Mouse (Mus musculus): Measurements from ENCODE around the gene Stpg3.
"Not testable (repeated sequence)": the region's sequence is repeated elsewhere in the genome, so short reads cannot be mapped to it uniquely, and the experiment has no call there.

The Stpg3 gene

DNA sequence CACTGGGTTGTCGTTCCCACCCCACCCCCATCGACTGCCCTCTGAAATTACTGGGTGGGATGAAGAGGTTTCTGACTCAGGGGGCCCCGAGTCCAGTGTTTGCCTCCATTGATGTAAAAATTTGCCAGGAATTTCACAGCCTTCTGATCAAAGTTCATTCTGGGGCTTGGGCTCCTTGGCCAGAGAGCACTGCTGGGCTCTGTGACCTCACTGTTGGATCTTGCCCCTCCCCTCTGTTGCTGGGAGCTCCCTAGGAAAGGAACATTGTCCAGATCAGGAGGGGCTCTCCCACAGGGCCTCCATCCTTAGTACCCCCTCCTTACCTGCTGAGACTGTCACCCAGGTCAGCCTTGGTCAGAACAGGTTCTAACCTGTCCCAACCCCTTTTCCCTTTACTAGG is at the start of gene Stpg3:
Gene Stpg3, minus strand, starts transcription at position 194 of the 400 bp plus-strand sequence.
- no peak for DNase-seq

DNA sequence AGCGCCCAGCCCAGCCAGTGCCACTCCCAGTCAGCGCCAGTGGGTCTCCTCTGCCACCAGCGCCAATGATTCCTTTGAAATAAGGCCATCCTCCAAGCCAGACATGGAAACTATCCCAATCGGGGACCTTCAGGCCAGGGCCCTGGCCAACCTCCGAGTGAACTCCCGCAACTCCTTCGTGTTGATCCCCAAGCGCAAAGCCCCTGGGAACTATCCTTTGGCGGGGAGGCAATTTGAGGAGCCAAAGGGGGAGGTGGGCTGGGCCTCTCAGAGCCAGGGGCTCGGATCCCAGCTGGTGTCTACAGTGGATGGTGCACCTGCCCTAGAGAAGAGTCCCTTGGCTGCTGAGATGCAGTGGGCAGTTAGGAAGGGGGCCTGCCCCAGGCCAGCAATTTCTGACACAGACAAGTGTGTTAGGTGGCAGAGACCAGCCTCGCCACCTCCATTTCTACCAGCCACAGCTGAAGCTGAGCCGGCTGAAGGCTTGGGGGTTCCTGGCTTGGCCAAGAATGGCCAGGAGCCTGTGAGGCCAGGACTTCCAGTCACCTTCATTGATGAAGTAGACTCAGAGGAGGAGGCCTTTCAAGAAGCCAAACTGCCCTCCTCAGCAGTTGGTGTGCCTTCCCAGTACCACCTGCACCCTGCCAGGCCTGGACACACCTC is 49.3 kb upstream of the Stpg3 start:
- no peak for DNase-seq

DNA sequence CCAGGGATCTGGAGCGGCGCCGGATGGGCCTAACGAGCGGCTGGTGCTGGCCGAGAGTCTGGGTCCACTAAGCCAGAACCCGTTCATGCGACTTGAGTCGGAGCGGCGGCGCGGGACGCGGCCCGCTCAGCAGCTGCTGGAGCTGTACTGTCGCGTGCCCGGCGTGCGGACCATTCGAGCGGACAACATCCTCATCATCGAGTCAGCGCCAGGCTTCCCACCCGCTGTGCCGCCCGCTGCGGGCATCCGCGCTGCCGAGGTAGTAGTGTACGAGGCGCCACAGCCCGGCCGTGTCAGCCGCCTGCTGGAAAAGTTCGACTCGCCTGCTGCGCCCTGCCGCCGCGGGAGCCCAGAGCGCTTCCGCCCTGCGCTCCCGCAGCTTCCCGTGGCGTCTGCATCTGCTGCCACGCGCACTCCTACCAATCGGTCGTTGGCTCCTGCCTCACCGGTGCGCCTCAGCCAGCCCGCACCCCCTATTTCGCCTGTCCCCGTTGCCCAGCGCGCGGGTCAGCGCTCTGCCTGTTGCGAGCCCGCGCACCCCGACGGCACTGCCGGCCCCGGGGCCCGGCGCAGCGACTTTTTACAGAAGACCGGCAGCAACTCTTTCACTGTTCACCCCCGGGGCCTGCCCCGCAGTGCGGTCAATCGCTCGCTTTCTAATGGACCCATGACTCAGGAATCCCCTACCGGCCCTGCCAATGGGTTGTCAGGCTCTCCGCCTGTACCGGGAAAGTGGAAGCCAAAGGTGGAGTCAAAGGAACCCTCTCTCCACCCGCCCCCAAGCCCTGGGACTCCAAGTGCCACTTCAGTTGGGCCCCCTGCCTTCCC is 48.6 kb upstream of the Stpg3 start:
- peak; percentile 77 for DNase-seq

DNA sequence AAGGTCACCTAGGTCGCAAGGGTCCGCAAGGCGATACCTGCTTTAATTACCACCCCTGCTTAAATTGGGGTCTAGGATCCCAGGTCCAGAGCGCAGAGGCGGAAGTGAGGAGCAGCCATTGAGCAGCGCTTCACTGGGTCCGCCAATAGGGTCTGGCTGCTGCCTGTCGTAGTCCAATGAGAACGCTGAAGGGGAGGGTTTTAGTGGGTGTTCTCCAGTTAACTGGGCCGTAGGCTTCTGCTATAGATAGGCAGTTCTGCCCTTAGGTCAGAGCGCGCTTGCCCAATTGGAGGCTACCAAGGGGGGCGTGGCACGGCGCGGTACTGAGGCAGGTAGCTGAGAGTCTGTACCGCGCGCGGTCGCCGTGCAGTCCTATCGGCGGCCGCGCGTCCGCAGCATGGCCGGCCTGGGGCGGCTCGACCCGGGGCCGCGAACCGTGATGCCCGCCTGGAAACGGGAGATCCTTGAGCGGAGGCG is 47.9 kb upstream of the Stpg3 start, which contains the start of gene Tprn:
Gene Tprn, plus strand, starts transcription at position 328 of the 477 bp plus-strand sequence.
- peak; percentile 95 for DNase-seq

DNA sequence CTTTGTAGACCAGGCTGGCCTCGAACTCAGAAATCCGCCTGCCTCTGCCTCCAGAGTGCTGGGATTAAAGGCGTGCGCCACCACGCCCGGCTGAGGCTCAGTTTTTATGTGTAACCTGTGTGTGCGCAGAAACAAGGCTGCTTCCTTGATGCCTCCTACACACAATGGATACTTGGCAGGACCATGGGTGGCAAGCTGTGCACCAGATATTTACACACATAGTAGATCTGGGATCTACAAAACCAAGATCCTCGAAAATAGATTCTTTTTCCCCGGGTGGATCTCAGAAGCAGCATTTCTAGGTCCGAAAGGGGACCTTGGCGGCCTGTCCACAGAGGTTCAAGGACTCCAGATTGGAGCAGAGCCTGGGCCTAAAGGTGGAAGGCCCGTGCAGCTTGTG is 47.4 kb upstream of the Stpg3 start:
- DNase-seq = no peak

DNA sequence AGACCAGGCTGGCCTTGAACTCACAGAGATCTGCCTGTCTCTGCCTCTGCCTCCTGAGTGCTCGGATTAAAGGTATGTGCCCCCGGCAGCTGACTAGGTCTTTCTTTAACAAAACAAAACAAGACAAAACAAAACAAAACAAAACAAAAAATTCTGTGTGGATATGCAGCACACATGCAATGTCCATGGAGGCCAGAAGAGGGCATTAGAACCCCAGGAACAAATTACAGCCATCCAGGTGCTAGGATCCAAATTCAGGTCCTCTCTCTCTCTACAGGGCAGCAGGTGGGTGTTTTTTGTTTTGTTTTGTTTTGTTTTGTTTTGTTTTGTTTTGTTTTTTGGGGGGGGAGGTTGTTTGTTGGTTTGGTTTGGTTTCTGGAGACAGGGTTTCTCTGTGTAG is 44.5 kb upstream of the Stpg3 start:
- DNase-seq = peak; percentile 44

DNA sequence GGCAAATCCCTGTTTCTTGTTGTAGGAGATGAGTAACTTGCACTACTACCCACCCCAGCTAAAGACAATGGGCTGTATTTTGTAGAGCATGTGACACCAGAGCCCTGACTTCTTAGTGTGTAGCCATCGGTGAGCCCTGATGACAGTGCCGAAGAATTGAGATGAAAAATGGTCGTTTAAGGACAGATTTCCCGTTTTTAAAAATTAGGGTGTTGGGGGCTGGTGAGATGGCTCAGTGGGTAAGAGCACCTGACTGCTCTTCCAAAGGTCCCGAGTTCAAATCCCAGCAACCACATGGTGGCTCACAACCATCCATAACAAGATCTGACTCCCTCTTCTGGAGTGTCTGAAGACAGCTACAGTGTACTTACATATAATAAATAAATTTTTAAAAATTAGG is 42.8 kb upstream of the Stpg3 start:
- DNase-seq = not testable (repeated sequence)

DNA sequence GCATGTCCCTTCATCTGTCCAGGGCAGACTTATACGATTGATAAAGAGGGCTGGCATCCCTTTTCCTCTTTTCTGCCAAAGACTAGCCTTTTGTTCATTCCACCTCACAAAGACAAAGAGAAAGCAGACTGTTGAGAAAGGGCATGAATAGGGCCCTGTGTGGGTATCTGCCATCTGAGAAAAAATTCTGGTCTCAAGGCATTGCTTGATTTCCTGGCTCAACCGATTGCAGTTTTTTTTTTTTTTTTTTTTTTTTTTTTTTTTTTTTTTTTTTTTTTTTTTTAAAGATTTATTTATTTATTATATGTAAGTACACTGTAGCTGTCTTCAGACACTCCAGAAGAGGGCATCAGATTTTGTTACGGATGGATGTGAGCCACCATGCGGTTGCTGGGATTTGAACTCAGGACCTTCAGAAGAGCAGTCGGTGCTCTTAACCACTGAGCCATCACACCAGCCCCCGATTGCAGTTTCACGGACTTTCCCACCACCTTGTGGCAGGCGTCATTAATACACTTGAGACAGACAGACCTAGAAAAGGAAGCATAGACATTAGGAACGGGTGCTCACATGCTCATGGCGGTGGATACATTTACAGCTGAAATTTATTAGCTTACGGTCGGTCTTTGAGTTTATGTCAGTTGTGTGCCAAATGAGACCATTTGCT is 42.1 kb upstream of the Stpg3 start:
- DNase-seq = peak; percentile 82

DNA sequence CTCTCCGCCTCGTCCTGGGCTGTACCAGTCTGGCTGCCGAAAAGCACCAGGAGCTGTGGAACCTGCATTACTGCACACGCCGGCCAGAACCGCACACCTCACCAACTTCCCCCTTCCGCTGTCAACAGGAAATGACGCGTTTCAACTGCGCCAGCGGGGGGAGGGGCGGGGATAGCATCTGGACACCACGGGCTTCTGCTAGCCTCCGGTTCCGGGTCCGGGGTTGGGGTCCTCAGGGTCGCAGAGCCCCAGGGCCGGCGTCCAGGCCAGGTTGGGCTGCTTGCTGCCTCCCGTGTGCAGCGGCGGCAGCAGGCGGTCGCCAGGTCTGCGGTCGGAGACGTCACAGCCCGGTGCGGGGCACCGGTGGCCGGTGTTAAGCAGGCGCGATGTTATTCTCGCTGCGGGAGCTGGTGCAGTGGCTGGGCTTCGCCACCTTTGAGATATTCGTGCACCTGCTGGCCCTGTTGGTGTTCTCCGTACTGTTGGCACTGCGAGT is 40.9 kb upstream of the Stpg3 start, which contains the start of gene Tmem203:
Gene Tmem203, plus strand, starts transcription at position 156 of the 496 bp plus-strand sequence.
- peak; percentile 91 for DNase-seq

DNA sequence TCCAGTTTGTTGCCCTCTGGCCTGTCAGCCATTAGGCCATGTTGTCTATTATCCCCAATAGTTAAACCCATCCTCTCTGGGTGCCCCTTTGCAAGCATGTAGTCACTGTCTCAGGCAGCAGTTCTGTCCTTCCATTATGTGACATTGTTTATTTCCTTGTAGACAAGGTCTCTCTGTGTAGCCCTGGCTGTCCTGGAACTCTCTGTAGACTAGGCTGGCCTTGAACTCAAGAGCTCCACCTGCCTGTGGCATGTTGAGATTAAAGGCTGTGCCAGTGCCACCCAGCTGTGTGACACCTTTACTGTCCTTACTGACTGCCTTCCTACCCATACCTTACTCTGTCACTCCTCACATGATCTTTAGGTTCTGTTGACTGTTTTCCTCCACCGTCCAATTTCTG is 37.9 kb upstream of the Stpg3 start:
- peak; percentile 62 for DNase-seq

DNA sequence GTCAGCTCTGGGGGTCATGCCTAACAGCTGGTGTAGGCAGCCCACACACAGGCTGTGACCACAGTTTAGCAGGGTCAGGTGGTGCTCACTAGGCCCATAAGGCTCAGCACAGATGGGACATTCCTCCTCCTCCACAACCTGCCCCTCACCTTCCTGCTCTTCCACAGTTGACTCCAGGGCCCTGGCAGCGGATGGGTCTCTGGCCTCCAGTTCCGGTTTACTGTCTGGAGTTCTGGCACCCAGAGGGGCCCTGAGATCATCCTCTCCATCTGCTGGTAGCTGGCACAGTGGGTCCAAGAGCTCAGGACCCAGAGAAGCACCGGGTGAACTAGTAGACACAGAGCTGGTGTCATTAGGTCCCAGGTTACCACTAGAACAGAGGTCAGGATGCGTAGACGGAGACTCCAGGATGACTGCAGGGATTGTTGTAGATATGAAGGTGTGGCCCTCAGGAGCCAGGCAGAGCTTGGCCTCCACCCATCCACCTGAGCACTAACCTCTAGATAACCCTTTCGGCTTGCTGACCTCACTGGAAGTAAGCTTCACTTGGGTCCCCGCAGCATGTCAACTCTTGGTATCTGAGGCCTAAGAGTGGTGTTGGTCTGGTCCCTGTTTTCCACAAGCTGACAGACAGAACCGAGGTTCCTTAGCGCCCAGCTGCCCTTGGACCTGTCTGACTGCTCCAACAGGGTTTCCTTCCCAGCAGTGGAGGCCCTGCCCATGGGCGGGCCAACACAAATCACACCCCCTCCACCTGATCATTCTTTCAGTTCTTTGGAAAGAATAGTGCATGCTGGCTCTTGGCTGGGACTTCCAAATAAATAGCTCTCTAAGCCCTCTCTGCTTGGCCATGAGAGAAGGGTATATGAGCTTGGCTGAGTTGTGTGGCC is 32.0 kb upstream of the Stpg3 start, which contains the start of gene AL732309.1:
Gene AL732309.1, minus strand, starts transcription at position 681 of the 890 bp plus-strand sequence.
- DNase-seq = no peak

DNA sequence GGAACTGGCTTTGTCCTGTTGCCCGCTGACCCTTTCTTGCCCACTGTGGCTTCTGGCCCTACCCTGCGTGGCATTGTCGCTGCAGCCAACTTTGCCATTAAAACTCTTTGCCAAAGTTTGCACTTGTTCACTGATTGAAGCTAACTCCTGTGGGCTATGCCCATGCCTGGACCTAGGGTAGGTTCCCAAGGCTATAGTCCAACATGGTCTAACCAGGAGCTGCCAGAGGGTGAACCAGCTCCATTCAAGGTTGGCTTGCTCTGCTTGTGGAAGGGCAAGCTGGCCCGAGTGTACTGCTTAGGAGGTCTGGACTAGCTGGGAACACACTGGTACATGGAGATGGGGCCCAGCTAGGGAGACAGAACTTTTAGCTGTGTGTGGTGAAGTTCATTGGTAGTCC is 29.7 kb upstream of the Stpg3 start:
- DNase-seq = no peak

DNA sequence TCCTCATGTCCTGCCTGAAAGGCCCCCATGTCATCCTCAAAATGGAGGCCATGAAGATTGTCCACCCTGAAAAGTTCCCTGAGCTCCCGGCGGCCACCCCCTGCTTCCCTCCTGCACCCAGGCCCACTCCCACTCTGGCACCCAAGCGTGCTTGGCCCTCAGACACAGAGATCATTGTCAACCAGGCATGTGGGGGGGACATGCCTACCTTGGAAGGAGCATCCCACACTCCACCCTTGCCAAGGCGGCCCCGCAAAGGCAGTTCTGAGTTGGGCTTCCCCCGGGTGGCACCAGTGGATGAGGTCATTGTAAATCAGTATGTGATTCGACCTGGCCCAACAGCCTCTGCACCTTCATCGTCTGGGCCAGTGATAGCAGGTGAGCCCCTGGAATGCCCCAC is 28.9 kb upstream of the Stpg3 start:
- no peak for DNase-seq

DNA sequence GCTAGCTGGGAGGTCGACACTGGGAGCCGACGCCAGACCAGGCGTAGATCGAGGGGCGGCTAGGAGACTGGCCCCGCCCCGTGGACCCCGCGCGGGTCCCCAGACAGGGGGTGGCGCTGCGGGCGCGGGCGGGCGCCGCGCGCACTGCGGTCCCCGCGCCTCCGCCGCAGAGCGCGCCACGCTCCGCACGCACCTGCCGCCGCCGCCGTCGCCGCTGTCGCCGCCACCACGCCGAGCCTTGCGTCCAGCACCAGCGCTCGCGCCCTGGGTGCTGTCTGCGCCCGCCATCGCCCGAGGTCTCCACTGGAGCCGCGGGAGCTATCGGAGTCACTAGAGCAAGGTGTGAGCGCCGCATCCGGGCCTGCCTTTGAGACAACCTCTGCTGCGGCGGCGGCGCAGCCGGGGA is 27.7 kb upstream of the Stpg3 start, which contains the start of the genes Rnf208 and Cysrt1:
Gene Rnf208, plus strand, starts transcription at position 155 of the 406 bp plus-strand sequence.
Gene Cysrt1, minus strand, starts transcription at position 352 of the 406 bp plus-strand sequence.
- DNase-seq = peak; percentile 71

DNA sequence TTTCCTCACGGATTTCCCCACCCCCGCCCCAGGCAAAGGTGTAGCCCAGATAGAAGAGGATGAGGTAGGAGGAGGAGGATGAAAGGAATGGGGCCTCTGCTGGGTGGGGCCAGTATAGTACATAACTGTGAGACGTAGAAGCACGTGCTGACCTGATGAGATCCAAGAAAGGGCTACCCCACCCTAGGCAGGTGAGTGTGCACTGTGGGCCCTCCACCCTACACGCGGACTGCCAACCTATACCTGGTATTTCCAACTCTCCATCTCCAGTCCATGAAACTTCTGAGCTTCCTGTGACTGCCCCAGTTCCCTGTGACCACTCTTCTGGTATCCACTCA is 27.0 kb upstream of the Stpg3 start:
- no peak for DNase-seq

DNA sequence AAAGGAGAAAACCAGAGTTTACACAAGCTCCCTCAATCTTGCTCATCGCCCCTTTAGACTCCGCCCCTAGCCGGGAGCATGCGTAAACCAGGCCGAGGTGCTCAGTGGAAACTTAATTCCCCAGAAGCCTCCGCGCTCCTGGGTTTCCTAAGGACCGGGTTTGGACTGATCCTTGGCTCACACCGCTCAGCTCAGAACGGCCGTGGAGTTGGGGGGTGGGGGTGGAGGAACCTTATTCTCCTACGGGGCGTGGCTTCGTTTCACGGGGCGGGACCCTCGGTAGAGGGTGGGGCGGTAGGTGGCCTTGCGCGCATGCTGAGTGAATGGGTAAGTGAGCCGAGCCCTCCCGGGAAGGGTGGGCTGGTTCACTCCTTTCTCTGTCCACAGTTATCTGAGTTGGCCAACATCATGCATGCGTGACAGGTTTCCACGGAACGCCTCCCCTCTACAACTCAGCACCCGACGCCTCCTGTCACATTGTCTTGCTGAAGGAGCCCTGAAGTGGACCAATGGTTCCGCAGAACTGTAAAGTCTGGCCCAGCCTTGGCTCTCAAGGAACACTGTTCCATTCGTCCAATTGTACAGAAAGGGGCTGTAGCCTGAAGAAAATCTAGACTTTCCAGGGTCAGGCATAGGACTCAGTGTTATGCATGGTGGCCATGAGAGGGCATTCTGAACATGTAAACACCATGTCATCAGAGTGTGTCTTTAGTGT is 26.4 kb upstream of the Stpg3 start:
- DNase-seq = peak; percentile 74

DNA sequence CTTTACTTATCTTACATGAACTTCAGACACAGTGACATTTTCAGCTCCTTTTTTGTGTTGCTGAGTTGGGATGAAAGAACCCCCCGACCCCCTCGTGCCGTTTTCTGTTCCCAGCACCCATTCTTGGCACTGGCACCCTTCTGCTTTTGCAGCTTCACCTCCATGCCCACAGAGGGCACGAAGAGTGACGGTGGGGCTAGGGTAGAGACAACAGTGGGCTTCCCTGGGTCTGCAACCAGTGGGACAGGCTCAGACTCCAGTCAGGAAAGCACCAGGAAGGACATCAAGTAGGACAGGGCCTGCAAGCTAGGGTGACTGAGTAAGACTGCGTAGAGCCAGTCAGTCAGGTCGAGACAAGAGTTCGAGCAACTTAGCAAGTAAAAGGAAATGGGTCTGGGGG is 25.9 kb upstream of the Stpg3 start:
- DNase-seq = no peak

DNA sequence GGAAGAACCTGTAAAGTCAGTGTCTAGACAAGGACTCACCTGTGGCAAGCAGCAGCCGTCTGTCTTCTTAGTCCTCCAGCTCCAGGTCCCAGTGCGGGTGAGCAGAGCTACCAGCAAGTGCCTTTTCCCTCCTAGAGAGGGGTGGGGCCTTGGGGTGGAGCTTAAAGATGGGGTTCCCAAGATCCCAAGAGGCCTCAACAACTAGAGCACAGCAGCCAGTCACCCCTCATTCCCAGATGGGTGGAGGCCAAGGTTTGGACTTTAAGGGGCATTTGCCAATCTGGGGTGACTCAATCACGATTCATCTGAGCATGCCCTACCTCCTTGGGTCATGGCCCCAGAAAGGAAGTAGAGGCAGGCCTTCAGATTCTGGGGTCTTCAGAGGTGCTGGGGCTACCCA is 25.3 kb upstream of the Stpg3 start:
- DNase-seq = no peak

DNA sequence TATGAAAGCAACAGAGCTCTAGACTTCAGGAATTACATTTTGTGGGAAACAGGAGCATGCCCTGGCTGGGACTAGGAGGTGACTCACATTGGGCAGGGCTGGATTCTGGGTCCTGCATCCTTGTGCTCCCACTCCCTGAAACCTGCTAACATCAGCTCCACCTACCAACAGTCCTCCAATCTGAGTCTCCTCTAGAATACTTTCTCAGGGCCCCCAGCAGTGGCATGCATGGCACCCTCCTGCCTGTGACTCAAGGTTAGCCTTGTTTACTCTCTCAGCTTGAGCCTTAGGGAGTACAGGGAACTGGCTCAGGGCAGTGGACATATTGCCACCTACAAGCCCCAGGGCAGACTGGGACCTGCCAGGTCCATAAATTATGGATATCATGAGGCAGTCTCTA is 23.7 kb upstream of the Stpg3 start:
- no peak for DNase-seq

DNA sequence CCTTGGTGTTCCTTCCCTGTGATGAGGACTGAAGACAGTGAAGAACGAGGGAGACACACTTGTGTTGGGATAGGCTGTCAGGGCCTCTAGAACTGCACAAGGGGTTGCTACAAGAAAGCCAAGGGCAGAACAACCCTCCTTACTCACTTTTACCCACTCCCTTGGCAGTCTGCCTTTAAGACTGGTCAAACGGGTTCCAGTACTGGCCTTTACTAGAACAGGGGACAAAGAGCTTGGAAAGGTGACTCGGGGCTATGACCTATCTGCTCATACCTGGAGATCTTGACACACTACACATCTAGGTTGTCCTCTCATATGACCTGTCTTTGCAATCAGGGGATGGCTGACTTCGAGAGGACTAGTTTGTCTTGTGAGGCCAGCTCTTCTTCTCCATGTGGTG is 23.1 kb upstream of the Stpg3 start:
- DNase-seq = no peak

DNA sequence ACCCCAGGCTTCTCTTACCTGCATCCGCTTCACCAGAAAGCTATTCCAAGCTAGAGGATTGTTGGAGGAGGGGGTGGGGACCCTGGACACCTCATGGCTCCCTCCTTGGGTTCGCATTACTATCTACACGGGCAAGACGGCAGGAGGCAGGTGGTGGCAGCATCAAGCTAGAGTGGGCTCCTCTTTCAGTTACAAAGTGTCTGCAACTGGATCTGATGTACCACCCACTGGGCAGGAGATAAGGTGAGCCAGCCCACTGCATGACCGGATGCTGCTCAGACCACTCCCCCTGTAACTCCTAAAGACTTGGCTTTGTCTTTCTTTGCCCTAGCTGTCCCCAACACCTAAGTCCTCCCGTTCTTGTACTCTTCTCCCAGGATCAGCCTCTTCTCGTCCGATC is 22.2 kb upstream of the Stpg3 start, which contains the start of gene Rnf224:
Gene Rnf224, minus strand, starts transcription at position 174 of the 400 bp plus-strand sequence.
- DNase-seq = no peak
